Mouse (Mus musculus) midbrain, embryonic 14.5 days (tissue): ENCODE results near the gene Trio. TPM values are rescaled to one million over a fixed set of nuclear protein-coding genes. Genes with fewer than 3 reads are reported as not detected.

Experiments used
- ATAC-seq: fragments of 200-750 bp; cut with Nextera tagmentation; 2 replicates; pipeline ENCODE4 v1.8.0; 2017; ENCODE audit warnings: moderate number of reproducible peaks, moderate library complexity; ENCODE audit not compliant: low FRiP score, low TSS enrichment
- DNase-seq: peaks from one replicate; pipeline ENCODE4 v3.0.0-alpha.2; 2015
- H3K27ac ChIP-seq: fragments of 300-500 bp; sonication (generic); replicated peaks from 2 replicates; pipeline ENCODE4 v1.5.1; 2014; ENCODE audit warnings: mild to moderate bottlenecking, low read depth, low read length, moderate library complexity
- H3K27me3 ChIP-seq: fragments of 300-500 bp; sonication (generic); 2 replicates; pipeline ENCODE4 v1.6.1; 2014; ENCODE audit warnings: low read length, control low read depth, mixed read lengths; ENCODE audit not compliant: control insufficient read depth, insufficient read depth
- H3K36me3 ChIP-seq: fragments of 300-500 bp; sonication (generic); 2 replicates; pipeline ENCODE4 v1.6.1; 2014; ENCODE audit warnings: low read length, control low read depth; ENCODE audit not compliant: control insufficient read depth, insufficient read depth
- H3K4me1 ChIP-seq: fragments of 300-500 bp; sonication (generic); 2 replicates; pipeline ENCODE4 v1.6.1; 2014; ENCODE audit warnings: mild to moderate bottlenecking, antibody characterized with exemption, low read length, control low read depth; ENCODE audit not compliant: control insufficient read depth, insufficient read depth
- H3K4me2 ChIP-seq: fragments of 300-500 bp; sonication (generic); 2 replicates; pipeline ENCODE4 v1.6.1; 2014; ENCODE audit warnings: mild to moderate bottlenecking, low read length, moderate library complexity
- H3K4me3 ChIP-seq: fragments of 300-500 bp; sonication (generic); replicated peaks from 2 replicates; pipeline ENCODE4 v1.5.1; 2014; ENCODE audit warnings: low read depth, low read length
- H3K9ac ChIP-seq: fragments of 300-500 bp; sonication (generic); replicated peaks from 2 replicates; pipeline ENCODE4 v1.6.1; 2014; ENCODE audit warnings: mild to moderate bottlenecking, low read length, moderate library complexity
- H3K9me3 ChIP-seq: fragments of 300-500 bp; sonication (generic); 2 replicates; pipeline ENCODE4 v1.6.1; 2016; ENCODE audit warnings: low read length, control low read depth, mixed read lengths; ENCODE audit not compliant: control insufficient read depth
- WGBS: fragments of 180-500 bp; shearing (Covaris S2); extraction: QIAGEN DNeasy Blood & Tissue Kit; methylation state at CpG from one replicate; pipeline ENCODE4 v1.1.7; 2014; 5-methylcytosine and 5-hydroxymethylcytosine counted together
- polyA plus RNA-seq: library from polyadenylated mRNA; unstranded; fragments of >200 nt; fragmentation: Nextera tagmentation; extraction: Ambion mirVana; gene quantifications from 2 replicates; pipeline ENCODE4 v1.2.1, GENCODE M21; 2014

Gene Trio
- polyA plus RNA-seq, 1 experiment from 2014 or later: 56.5 TPM

- Histone ChIP-seq H3K4me2 (no peak overlapping the region), H3K36me3 (no peaks in the 10 kb centered on the region), H3K27ac (no peak overlapping the region), H3K4me1 (peaks cover 62% of the 10 kb centered on the region), H3K9ac (no peak overlapping the region), H3K4me3 (no peak overlapping the region), H3K27me3 (no peaks in the 10 kb centered on the region), H3K9me3 (no peaks in the 10 kb centered on the region)
- ATAC-seq (no peak), DNase-seq (no peak)
- 84% methylated on average over 8 of the region's 8 CpGs for WGBS
Measured at GRCm38 (mm10) chr15:27941441-27941840, 84.2 kb downstream of the Trio start.

- Histone ChIP-seq H3K36me3 (no peaks in the 10 kb centered on the region), H3K27me3 (no peaks in the 10 kb centered on the region), H3K9me3 (no peaks in the 10 kb centered on the region), H3K4me2 (no peak overlapping the region), H3K9ac (no peak overlapping the region), H3K4me3 (no peak overlapping the region), H3K27ac (no peak overlapping the region), H3K4me1 (peaks cover 66% of the 10 kb centered on the region)
- ATAC-seq: no peak
- WGBS: 92% methylated on average over 8 of the region's 8 CpGs
- DNase-seq: no peak
Measured at GRCm38 (mm10) chr15:27941020-27941419, 84.6 kb downstream of the Trio start.

DNA sequence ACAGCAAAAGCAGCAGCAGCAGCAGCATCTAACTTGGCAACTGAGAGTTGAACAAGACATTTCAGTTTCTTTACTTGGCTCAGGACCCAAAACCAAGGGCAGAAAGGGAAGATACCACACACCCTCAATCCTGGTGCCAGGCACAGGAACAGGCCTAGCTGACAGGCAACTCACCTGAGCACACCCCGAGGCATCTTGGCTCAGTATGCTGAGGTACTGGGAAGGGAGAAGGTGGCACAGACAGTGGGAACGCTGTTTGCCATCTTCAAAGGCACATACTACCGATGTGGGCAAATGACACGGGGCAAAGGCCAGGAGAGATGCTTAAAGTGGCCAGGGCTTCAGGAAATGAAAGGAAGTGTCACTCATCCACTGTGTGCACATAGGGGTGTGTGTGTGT is 85.6 kb downstream of the Trio start:
- H3K27ac ChIP-seq: no peak overlapping the region
- no peak for DNase-seq
- H3K4me1 ChIP-seq: peaks cover 67% of the 10 kb centered on the region
- no peak for ATAC-seq
- no peak overlapping the region for H3K4me3 ChIP-seq
- no peak overlapping the region for H3K9ac ChIP-seq
- H3K36me3 ChIP-seq: no peaks in the 10 kb centered on the region
- H3K27me3 ChIP-seq: no peaks in the 10 kb centered on the region
- WGBS: 76% methylated on average over 4 of the region's 4 CpGs
- no peak overlapping the region for H3K4me2 ChIP-seq
- no peaks in the 10 kb centered on the region for H3K9me3 ChIP-seq

DNA sequence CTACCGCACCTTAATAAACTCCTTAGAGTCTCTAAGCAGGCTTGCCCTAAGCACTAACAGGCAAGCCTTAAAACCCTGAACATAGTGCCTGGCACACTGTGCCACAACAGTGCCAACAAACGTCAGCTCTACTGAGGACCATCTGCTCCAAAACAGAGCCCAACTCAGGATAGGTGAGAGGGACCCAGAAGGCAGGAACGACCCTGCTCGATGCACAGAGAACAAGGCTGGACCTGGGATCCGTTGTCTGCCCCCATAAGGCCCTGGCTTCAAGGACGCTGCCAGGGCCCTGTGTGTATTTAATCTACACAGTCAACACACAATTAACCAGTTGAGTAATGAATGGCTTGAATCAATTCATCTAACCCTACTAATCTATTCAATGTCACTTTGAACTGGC is 86.8 kb downstream of the Trio start:
- Histone ChIP-seq H3K9ac (peak overlapping the region; percentile 65), H3K36me3 (no peaks in the 10 kb centered on the region), H3K4me1 (peaks cover 61% of the 10 kb centered on the region), H3K27me3 (no peaks in the 10 kb centered on the region), H3K4me3 (no peak overlapping the region), H3K9me3 (no peaks in the 10 kb centered on the region), H3K4me2 (peak overlapping the region; percentile 71), H3K27ac (peak overlapping the region; percentile 97)
- ATAC-seq: no peak
- WGBS: 43% methylated on average over 6 of the region's 6 CpGs
- no peak for DNase-seq

- H3K27ac ChIP-seq: peak overlapping the region; percentile 97
- no peaks in the 10 kb centered on the region for H3K36me3 ChIP-seq
- H3K27me3 ChIP-seq: no peaks in the 10 kb centered on the region
- peak overlapping the region; percentile 71 for H3K4me2 ChIP-seq
- ATAC-seq: peak; percentile 77
- peaks cover 54% of the 10 kb centered on the region for H3K4me1 ChIP-seq
- H3K9me3 ChIP-seq: no peaks in the 10 kb centered on the region
- 7% methylated on average over 24 of the region's 24 CpGs for WGBS
- H3K9ac ChIP-seq: peak overlapping the region; percentile 65
- peak; percentile 43 for DNase-seq
- H3K4me3 ChIP-seq: peak overlapping the region; percentile 33
Measured at GRCm38 (mm10) chr15:27937861-27938833, 87.5 kb downstream of the Trio start.

DNA sequence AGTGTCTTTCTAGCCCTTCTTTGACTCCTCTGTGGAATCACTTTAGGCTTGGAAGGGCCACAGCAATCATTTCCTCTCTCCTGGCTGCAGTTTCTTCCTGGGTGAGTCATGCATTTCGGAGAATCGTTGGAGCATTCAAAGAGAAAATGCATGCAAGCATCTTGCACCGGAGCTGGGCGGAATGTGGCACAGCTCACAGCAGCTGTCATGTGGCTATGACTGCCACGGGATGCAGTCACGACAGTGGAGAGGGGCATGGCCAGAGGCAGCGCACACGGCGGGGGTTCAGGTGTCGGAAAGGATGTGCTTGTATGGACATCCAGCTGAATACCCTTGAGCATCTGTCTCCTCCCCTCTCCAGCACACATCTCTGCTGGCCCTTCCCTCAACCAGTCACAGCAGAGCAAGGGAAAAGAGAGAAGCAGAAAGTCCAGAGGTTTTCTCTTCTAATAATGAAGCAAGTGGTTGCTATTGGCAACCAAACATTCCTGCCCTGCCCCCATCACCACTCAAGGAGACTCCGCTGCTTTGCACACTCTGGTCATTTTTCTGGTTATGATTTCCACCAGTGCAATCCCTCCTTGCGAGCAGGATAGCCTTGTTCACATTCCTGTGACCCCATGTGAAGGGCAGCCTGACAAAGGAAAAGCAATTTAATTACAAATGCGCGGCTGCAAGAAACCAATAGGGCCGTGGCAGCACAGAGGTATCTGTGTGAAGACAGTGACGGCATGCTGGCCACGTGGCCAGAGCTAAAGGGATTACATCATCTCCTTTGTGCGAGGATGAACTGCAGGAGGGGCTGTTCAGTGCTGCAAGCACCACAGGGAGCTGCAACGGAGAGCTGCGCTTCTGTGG is 88.4 kb downstream of the Trio start:
- Histone ChIP-seq H3K36me3 (no peaks in the 10 kb centered on the region), H3K27ac (peak overlapping the region; percentile 97), H3K4me2 (peak overlapping the region; percentile 71), H3K27me3 (no peaks in the 10 kb centered on the region), H3K4me3 (peak overlapping the region; percentile 33), H3K9ac (peak overlapping the region; percentile 65), H3K4me1 (peaks cover 52% of the 10 kb centered on the region), H3K9me3 (no peaks in the 10 kb centered on the region)
- ATAC-seq (peak; percentile 97), DNase-seq (peak; percentile 94)
- 1% methylated on average over 20 of the region's 20 CpGs for WGBS

DNA sequence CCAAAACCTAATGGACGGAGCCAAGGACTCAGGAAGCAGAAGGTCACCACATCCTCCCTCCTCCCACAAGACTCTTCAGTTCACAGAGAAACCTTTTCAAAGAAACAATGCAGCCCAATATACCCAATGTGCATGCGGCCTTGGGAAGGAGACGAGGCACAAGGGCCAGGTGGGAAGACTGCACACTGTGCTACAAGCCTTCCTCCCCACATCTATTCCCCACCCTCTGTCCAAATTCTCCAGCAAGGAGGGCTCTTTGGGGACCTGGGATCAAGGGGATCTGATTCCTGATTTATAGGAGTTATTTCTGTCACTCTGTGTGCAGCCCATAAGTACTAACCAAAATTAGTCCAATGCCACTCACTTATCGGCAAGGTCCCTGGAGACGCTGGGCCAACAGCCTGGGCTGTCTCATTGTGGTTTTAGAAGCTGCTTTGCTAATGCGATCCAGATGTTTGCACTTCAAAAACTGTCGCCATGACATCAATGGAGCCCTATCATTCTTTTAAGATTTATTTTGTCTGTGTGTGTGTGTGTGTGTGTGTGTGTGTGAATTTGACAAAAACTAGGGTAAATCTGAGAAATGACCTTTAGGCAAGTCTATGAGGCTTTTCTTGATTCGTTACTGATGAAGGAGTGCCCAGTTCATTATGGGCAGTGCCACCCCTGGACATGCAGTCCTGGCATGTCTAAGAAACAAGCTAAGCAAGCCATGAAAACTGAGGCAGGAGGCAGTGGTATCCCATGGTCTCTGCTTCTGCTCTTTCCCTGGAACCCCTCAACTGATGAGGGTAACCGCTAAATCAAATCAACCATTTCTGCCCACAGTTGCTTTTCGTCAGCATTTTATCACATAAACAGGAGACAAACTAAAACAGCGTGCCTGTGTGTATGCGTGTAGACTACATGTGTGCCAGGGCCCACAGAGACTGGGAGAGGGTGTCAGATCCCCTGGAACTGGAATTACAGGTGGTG is 89.6 kb downstream of the Trio start:
- H3K27me3 ChIP-seq: no peaks in the 10 kb centered on the region
- no peaks in the 10 kb centered on the region for H3K36me3 ChIP-seq
- no peak for ATAC-seq
- H3K27ac ChIP-seq: peak overlapping the region; percentile 97
- H3K4me3 ChIP-seq: no peak overlapping the region
- H3K9ac ChIP-seq: peak overlapping the region; percentile 65
- H3K4me2 ChIP-seq: peak overlapping the region; percentile 71
- H3K9me3 ChIP-seq: no peaks in the 10 kb centered on the region
- peaks cover 45% of the 10 kb centered on the region for H3K4me1 ChIP-seq
- DNase-seq: no peak
- WGBS: 65% methylated on average over 12 of the region's 12 CpGs

DNA sequence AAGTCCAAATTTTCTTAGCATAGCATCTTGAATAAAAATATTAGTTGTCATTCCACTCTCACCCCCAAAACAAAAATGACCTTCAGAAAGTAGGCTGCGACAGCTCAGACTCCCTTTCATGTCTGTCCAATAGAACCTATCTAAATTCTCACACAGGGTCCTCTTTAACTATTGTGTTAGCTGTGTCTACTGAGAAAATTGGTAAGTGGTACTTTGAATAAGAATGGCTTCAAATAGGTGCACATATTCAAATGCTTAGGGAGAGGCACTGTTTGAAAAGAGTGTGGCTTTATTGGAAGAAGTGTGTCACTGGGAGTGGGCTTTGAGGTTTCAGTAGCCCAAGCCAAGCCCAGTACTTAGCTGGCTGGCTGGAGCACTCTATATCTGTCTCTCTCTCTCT is 92.4 kb downstream of the Trio start:
- 85% methylated on average over 1 of the region's 1 CpGs for WGBS
- Histone ChIP-seq H3K27me3 (no peaks in the 10 kb centered on the region), H3K4me2 (no peak overlapping the region), H3K36me3 (no peaks in the 10 kb centered on the region), H3K27ac (no peak overlapping the region), H3K4me1 (peaks cover 31% of the 10 kb centered on the region), H3K4me3 (no peak overlapping the region), H3K9me3 (no peaks in the 10 kb centered on the region), H3K9ac (no peak overlapping the region)
- ATAC-seq (no peak), DNase-seq (no peak)
